Mouse (Mus musculus): Measurements from ENCODE around the gene Zfp706.

Gene Zfp706

DNA sequence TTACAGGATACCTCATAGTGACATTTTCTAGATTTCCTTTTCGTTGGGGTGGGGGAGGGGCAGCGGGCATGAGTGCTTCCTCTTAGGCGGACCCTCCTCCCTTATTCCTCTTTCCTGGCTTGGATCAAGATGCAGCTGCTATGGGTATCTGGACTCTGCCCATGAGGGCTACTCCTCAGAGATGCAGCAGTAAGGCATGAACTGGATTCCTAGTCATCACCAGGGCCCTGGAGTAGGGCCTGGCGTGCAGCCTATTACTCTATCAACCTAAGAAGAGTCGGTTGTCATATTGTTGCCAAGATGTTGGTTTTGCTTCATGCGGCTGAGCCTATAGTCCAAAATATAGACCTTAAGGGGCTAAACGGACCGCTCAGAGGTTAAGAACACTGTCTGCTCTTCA is 27.3 kb downstream of the Zfp706 start:
- peaks cover 60% of the 10 kb centered on the region for H3K4me1 ChIP-seq (replicated peaks; ENCODE audit: low read depth, low read length)
- no peak for TF ChIP-seq NANOG (IDR thresholded peaks at IDR 0.05; ENCODE audit: borderline replicate concordance, low read length)
- no peak for TF ChIP-seq CTCF (conservative IDR thresholded peaks at IDR 0.05; ENCODE audit: low read length)
- TF ChIP-seq POU5F1 (IDR thresholded peaks at IDR 0.05; ENCODE audit: borderline replicate concordance, low read length), result no peak
- no peaks in the 10 kb centered on the region for H3K9me3 ChIP-seq (ENCODE audit: low read length)
- H3K4me3 ChIP-seq (replicated peaks; ENCODE audit: low read length), result peak overlapping the region; percentile 74
- no peaks in the 10 kb centered on the region for H3K36me3 ChIP-seq (ENCODE audit: insufficient read depth, low read length)
- no peaks in the 10 kb centered on the region for H3K27me3 ChIP-seq (ENCODE audit: insufficient read depth, low read length)

GRCm38 (mm10) chr15:36979488-36980201 is 27.9 kb downstream of the Zfp706 start:
- Histone ChIP-seq H3K4me3 (replicated peaks; ENCODE audit: low read length) (peak overlapping the region; percentile 74), H3K27me3 (ENCODE audit: insufficient read depth, low read length) (no peaks in the 10 kb centered on the region), H3K9me3 (ENCODE audit: low read length) (no peaks in the 10 kb centered on the region), H3K4me1 (replicated peaks; ENCODE audit: low read depth, low read length) (peaks cover 54% of the 10 kb centered on the region), H3K36me3 (ENCODE audit: insufficient read depth, low read length) (no peaks in the 10 kb centered on the region)
- TF ChIP-seq CTCF (conservative IDR thresholded peaks at IDR 0.05; ENCODE audit: low read length) (peak; percentile 32), POU5F1 (IDR thresholded peaks at IDR 0.05; ENCODE audit: borderline replicate concordance, low read length) (no peak)

DNA sequence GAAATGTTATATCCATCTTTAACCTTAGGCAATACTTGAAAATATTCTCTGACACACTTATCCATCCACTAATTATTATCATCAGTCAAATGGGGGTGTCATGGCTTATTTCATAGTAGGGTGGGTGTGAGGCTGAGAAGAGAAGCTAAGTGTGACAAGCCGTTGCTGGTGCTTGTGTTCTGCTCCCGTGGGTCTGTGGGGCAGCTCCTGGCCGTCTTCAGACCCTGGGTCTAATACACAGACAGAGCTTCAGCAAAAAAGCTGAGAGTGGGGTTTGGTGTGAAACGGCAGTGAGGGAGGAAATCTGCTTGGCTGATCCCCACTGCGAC is 28.4 kb downstream of the Zfp706 start:
- Histone ChIP-seq H3K4me3 (replicated peaks; ENCODE audit: low read length) (peak overlapping the region; percentile 74), H3K9me3 (ENCODE audit: low read length) (no peaks in the 10 kb centered on the region), H3K36me3 (ENCODE audit: insufficient read depth, low read length) (no peaks in the 10 kb centered on the region), H3K4me1 (replicated peaks; ENCODE audit: low read depth, low read length) (peaks cover 53% of the 10 kb centered on the region), H3K27me3 (ENCODE audit: insufficient read depth, low read length) (no peaks in the 10 kb centered on the region)
- TF ChIP-seq NANOG (IDR thresholded peaks at IDR 0.05; ENCODE audit: borderline replicate concordance, low read length), result no peak

GRCm38 (mm10) chr15:36977823-36978222 is 29.8 kb downstream of the Zfp706 start:
- no peaks in the 10 kb centered on the region for H3K36me3 ChIP-seq (ENCODE audit: insufficient read depth, low read length)
- TF ChIP-seq NANOG (IDR thresholded peaks at IDR 0.05; ENCODE audit: borderline replicate concordance, low read length) (no peak), POU5F1 (IDR thresholded peaks at IDR 0.05; ENCODE audit: borderline replicate concordance, low read length) (no peak), CTCF (conservative IDR thresholded peaks at IDR 0.05; ENCODE audit: low read length) (no peak)

DNA sequence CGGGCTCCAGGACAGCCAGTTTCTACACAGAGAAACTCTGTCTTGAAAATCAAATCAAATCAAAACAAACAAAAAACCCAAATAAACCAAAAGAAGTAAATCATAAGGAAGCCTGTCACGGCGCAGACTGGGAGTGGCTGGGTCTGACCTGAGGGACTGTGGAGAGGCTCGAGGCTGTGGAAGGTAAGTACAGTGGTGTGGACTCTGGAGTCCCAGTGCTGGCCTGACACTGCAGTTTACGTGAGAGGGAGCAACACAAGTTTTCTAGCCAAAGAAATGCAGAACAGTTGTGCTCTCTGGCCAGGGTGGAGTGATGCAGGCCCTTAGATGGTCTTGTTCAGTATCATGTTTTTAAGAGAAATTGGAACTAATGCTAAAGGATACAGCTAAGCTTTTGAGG is 31.9 kb downstream of the Zfp706 start:
- H3K27me3 ChIP-seq (ENCODE audit: insufficient read depth, low read length), result no peaks in the 10 kb centered on the region
- H3K36me3 ChIP-seq (ENCODE audit: insufficient read depth, low read length), result no peaks in the 10 kb centered on the region
- TF ChIP-seq CTCF (conservative IDR thresholded peaks at IDR 0.05; ENCODE audit: low read length) (no peak), NANOG (IDR thresholded peaks at IDR 0.05; ENCODE audit: borderline replicate concordance, low read length) (no peak), POU5F1 (IDR thresholded peaks at IDR 0.05; ENCODE audit: borderline replicate concordance, low read length) (no peak)
- no peaks in the 10 kb centered on the region for H3K9me3 ChIP-seq (ENCODE audit: low read length)
- peaks cover 46% of the 10 kb centered on the region for H3K4me1 ChIP-seq (replicated peaks; ENCODE audit: low read depth, low read length)
- no peak overlapping the region for H3K4me3 ChIP-seq (replicated peaks; ENCODE audit: low read length)

More at GRCm38 (mm10) chr15:36977823-36978222, 29.8 kb downstream of the Zfp706 start:
- H3K9me3 ChIP-seq (ENCODE audit: low read length), result no peaks in the 10 kb centered on the region
- no peak overlapping the region for H3K4me3 ChIP-seq (replicated peaks; ENCODE audit: low read length)
- peaks cover 54% of the 10 kb centered on the region for H3K4me1 ChIP-seq (replicated peaks; ENCODE audit: low read depth, low read length)
- H3K27me3 ChIP-seq (ENCODE audit: insufficient read depth, low read length), result no peaks in the 10 kb centered on the region

- Histone ChIP-seq H3K4me1 (replicated peaks; ENCODE audit: low read depth, low read length) (peaks cover 41% of the 10 kb centered on the region), H3K27me3 (ENCODE audit: insufficient read depth, low read length) (no peaks in the 10 kb centered on the region), H3K4me3 (replicated peaks; ENCODE audit: low read length) (no peak overlapping the region), H3K9me3 (ENCODE audit: low read length) (no peaks in the 10 kb centered on the region), H3K36me3 (ENCODE audit: insufficient read depth, low read length) (no peaks in the 10 kb centered on the region)
- no peak for TF ChIP-seq POU5F1 (IDR thresholded peaks at IDR 0.05; ENCODE audit: borderline replicate concordance, low read length)
- TF ChIP-seq CTCF (conservative IDR thresholded peaks at IDR 0.05; ENCODE audit: low read length), result no peak
- TF ChIP-seq NANOG (IDR thresholded peaks at IDR 0.05; ENCODE audit: borderline replicate concordance, low read length), result no peak
Observed at GRCm38 (mm10) chr15:36975256-36975620, 32.3 kb downstream of the Zfp706 start.

DNA sequence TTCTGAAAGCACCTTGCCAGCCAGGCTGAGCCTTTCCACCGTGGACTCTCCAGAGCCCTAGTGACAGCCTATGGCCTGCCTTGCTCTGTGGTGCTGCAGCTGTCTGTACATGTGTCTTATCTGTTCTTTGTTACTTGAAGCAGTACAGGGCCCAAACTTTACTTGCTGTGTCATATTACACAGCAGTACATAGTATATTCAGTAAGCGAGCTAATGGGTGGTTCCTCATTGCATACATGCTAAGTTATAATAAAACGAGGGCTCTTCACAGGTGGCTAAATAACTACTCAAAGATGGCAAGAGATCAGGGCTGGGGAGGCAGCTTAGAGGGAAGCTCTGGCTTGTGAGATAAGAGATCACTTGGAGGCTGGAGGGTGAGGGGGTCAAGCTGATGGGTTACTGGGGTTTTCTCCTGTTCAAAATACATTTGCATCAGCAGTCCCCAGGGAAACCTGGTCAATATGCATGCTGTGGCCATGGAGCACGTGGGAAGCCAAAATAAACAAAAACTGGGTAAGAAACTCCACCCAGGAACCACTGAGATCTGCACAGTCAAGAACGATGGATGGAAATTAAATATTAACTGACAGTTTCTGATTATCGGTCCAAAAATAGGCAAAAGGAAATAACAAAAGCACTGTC is 32.8 kb downstream of the Zfp706 start:
- Histone ChIP-seq H3K27me3 (ENCODE audit: insufficient read depth, low read length) (no peaks in the 10 kb centered on the region), H3K9me3 (ENCODE audit: low read length) (no peaks in the 10 kb centered on the region), H3K4me1 (replicated peaks; ENCODE audit: low read depth, low read length) (peaks cover 38% of the 10 kb centered on the region), H3K4me3 (replicated peaks; ENCODE audit: low read length) (no peak overlapping the region), H3K36me3 (ENCODE audit: insufficient read depth, low read length) (no peaks in the 10 kb centered on the region)
- TF ChIP-seq NANOG (IDR thresholded peaks at IDR 0.05; ENCODE audit: borderline replicate concordance, low read length), result no peak
- TF ChIP-seq POU5F1 (IDR thresholded peaks at IDR 0.05; ENCODE audit: borderline replicate concordance, low read length), result no peak
- no peak for TF ChIP-seq CTCF (conservative IDR thresholded peaks at IDR 0.05; ENCODE audit: low read length)

DNA sequence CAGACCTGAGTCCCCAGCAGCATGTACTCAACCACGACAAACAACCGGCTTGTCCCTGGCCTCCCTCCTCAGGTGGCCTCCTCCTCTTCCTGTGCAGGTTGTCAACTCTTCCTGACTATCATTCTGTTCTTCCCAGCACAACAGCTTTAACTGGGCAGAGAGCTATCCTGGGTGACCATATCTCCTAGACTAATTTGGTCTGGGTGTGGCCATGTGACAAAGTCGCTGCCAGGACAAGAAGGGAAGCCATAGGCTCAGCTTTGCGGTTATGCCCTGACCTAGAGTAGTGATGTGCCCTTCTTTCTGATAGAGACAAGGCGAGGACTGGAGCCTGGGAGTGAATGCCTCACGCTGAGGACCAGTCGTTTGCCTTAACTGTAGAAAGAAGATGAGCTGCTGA is 33.9 kb downstream of the Zfp706 start:
- no peaks in the 10 kb centered on the region for H3K9me3 ChIP-seq (ENCODE audit: low read length)
- no peaks in the 10 kb centered on the region for H3K36me3 ChIP-seq (ENCODE audit: insufficient read depth, low read length)
- no peak overlapping the region for H3K4me3 ChIP-seq (replicated peaks; ENCODE audit: low read length)
- no peaks in the 10 kb centered on the region for H3K27me3 ChIP-seq (ENCODE audit: insufficient read depth, low read length)
- no peak for TF ChIP-seq NANOG (IDR thresholded peaks at IDR 0.05; ENCODE audit: borderline replicate concordance, low read length)
- TF ChIP-seq POU5F1 (IDR thresholded peaks at IDR 0.05; ENCODE audit: borderline replicate concordance, low read length), result no peak
- TF ChIP-seq CTCF (conservative IDR thresholded peaks at IDR 0.05; ENCODE audit: low read length), result no peak
- peaks cover 32% of the 10 kb centered on the region for H3K4me1 ChIP-seq (replicated peaks; ENCODE audit: low read depth, low read length)

DNA sequence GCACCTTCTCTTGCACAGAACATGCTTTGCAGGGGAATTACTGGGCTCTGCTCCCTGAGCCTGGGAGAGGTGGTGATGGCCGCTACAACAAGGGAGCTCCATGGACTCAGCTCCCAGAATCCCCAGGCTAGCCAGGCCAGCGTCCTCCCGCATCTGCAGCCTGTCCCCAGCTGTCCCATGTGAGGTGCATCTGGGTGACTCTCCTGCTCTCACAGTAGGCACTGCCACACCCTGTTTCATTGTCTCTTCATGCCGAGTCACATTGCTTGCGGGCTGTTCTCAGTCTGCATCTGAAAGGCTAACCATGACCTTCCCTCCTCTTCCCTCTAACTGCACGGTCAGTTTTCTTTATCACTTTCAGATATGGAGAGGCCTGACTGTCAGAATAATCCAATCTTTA is 34.3 kb downstream of the Zfp706 start:
- H3K4me3 ChIP-seq (replicated peaks; ENCODE audit: low read length), result no peak overlapping the region
- H3K36me3 ChIP-seq (ENCODE audit: insufficient read depth, low read length), result no peaks in the 10 kb centered on the region

More for the DNA sequence above, 34.3 kb downstream of the Zfp706 start:
- TF ChIP-seq CTCF (conservative IDR thresholded peaks at IDR 0.05; ENCODE audit: low read length) (no peak), POU5F1 (IDR thresholded peaks at IDR 0.05; ENCODE audit: borderline replicate concordance, low read length) (no peak), NANOG (IDR thresholded peaks at IDR 0.05; ENCODE audit: borderline replicate concordance, low read length) (no peak)
- no peaks in the 10 kb centered on the region for H3K9me3 ChIP-seq (ENCODE audit: low read length)
- no peaks in the 10 kb centered on the region for H3K27me3 ChIP-seq (ENCODE audit: insufficient read depth, low read length)
- peaks cover 32% of the 10 kb centered on the region for H3K4me1 ChIP-seq (replicated peaks; ENCODE audit: low read depth, low read length)

Measured in E14TG2a.4 (cell line).